8 mouse cellular contexts compared by ENCODE assay signal in genomic region chr13:43199749-43200148, GRCm38 (mm10). TPM values are rescaled to one million over a fixed set of nuclear protein-coding genes. Genes with fewer than 3 reads are reported as not detected.
DNase-seq lines count a peak whose midpoint lies in the region; ATAC-seq lines count a peak whose summit lies in the region.

No protein-coding gene starts in this region.

- ATAC-seq in activated CD4-positive, CD25-positive, alpha-beta regulatory T cell, adult 4 months = peak; percentile 60
- ATAC-seq in frontal cortex, adult (ENCODE audit: low TSS enrichment) = no peak

- DNase-seq in layer of hippocampus, adult 11-12 months (ENCODE audit: low spot score) = peak; percentile 67
- DNase-seq in layer of hippocampus, adult 9-11 months = no peak
- DNase-seq in CD8-positive naive resting alpha-beta T cell, adult 2 months (ENCODE audit: low read depth in 2 of 2, low spot score in 2 of 2) = peak; percentile 44 to 60
- peak; percentile 42 for DNase-seq in kidney, postnatal 14 days
- DNase-seq in spleen, postnatal 4 days (ENCODE audit: low spot score in 2 of 2) = peak; percentile 69 to 85
- DNase-seq in right cerebral cortex, adult 2 months (ENCODE audit: low spot score in 2 of 2) = no peak

RNA-seq across cellular contexts. Expression of gene Tbc1d7, which starts 28.4 kb away (rescaled TPM):
- 10 to 100 TPM; 14.1 to 14.3 TPM for polyA plus RNA-seq in activated CD4-positive, CD25-positive, alpha-beta regulatory T cell, adult 4 months (2017; shearing (Covaris generic))

Comparison
In these comparisons a context has a peak if more than half of its experiments do, and no peak if none do; other contexts are left out.
1. DNase-seq: peak in layer of hippocampus, adult 11-12 months (single experiment), CD8-positive naive resting alpha-beta T cell, adult 2 months (2 of 2), kidney, postnatal 14 days (single experiment) and spleen, postnatal 4 days (2 of 2); none in layer of hippocampus, adult 9-11 months (single experiment) and right cerebral cortex, adult 2 months (0 of 2).